Mouse (Mus musculus) E14TG2a.4 (cell line): ENCODE data around the gene Igfbp6.

Experiments used
- H3K27me3 ChIP-seq: 2 replicates; pipeline ENCODE4 v1.6.1; 2014; ENCODE audit warnings: low read length, control low read depth; ENCODE audit not compliant: insufficient read depth
- H3K36me3 ChIP-seq: 2 replicates; pipeline ENCODE4 v1.6.1; 2014; ENCODE audit warnings: low read length, control low read depth; ENCODE audit not compliant: insufficient read depth
- H3K4me1 ChIP-seq: replicated peaks from 2 replicates; pipeline ENCODE4 v1.6.1; 2014; ENCODE audit warnings: low read depth, low read length, control low read depth
- H3K4me3 ChIP-seq: replicated peaks from 2 replicates; pipeline ENCODE4 v1.5.1; 2014; ENCODE audit warnings: mild to moderate bottlenecking, low read length
- H3K9me3 ChIP-seq: 2 replicates; pipeline ENCODE4 v1.6.1; 2014; ENCODE audit warnings: low read length, control low read depth
- CTCF ChIP-seq: conservative IDR thresholded peaks from 2 replicates; pipeline ENCODE4 v1.5.1; 2014; ENCODE audit warnings: low read length
- NANOG ChIP-seq: IDR thresholded peaks from 2 replicates; pipeline ENCODE4 v1.6.1; 2014; ENCODE audit warnings: borderline replicate concordance, low read length, mixed read lengths
- POU5F1 ChIP-seq: IDR thresholded peaks from 2 replicates; pipeline ENCODE4 v1.6.1; 2014; ENCODE audit warnings: low read length, borderline replicate concordance

Gene Igfbp6

GRCm38 (mm10) chr15:102119831-102120170 lies 24.4 kb upstream of the Igfbp6 start:
- Histone ChIP-seq H3K9me3 (no peaks in the 10 kb centered on the region), H3K36me3 (peaks cover 89% of the 10 kb centered on the region), H3K4me3 (no peak overlapping the region), H3K4me1 (peaks cover 34% of the 10 kb centered on the region), H3K27me3 (no peaks in the 10 kb centered on the region)
- TF ChIP-seq CTCF (no peak), POU5F1 (no peak), NANOG (no peak)

GRCm38 (mm10) chr15:102120530-102120929 lies 23.6 kb upstream of the Igfbp6 start:
- TF ChIP-seq POU5F1 (no peak), NANOG (no peak), CTCF (no peak)
- Histone ChIP-seq H3K27me3 (no peaks in the 10 kb centered on the region), H3K4me1 (peaks cover 30% of the 10 kb centered on the region), H3K36me3 (peaks cover 91% of the 10 kb centered on the region), H3K9me3 (no peaks in the 10 kb centered on the region), H3K4me3 (no peak overlapping the region)

- TF ChIP-seq CTCF (no peak), NANOG (no peak), POU5F1 (no peak)
- H3K4me3 ChIP-seq = no peak overlapping the region
- H3K36me3 ChIP-seq = peaks cover 88% of the 10 kb centered on the region
- no peaks in the 10 kb centered on the region for H3K27me3 ChIP-seq
- no peaks in the 10 kb centered on the region for H3K4me1 ChIP-seq
- H3K9me3 ChIP-seq = no peaks in the 10 kb centered on the region
Measured at GRCm38 (mm10) chr15:102126303-102126702, 17.9 kb upstream of the Igfbp6 start.

- peaks cover 51% of the 10 kb centered on the region for H3K36me3 ChIP-seq
Measured at GRCm38 (mm10) chr15:102133314-102133713, 10.8 kb upstream of the Igfbp6 start.

GRCm38 (mm10) chr15:102134709-102135108 lies 9.5 kb upstream of the Igfbp6 start:
- Histone ChIP-seq H3K27me3 (peaks cover 11% of the 10 kb centered on the region), H3K4me1 (peaks cover 34% of the 10 kb centered on the region), H3K36me3 (peaks cover 37% of the 10 kb centered on the region), H3K9me3 (no peaks in the 10 kb centered on the region), H3K4me3 (peak overlapping the region; percentile 93; the same call in 1 of the 2 replicates)
- TF ChIP-seq CTCF (no peak), POU5F1 (no peak), NANOG (no peak)

More at GRCm38 (mm10) chr15:102133314-102133713, 10.8 kb upstream of the Igfbp6 start:
- TF ChIP-seq CTCF (no peak), POU5F1 (no peak), NANOG (no peak)
- H3K27me3 ChIP-seq = peaks cover 2% of the 10 kb centered on the region; the same call in 1 of the 2 replicates
- no peaks in the 10 kb centered on the region for H3K9me3 ChIP-seq
- H3K4me1 ChIP-seq = peaks cover 34% of the 10 kb centered on the region
- no peak overlapping the region for H3K4me3 ChIP-seq

GRCm38 (mm10) chr15:102135522-102136128 lies 8.5 kb upstream of the Igfbp6 start:
- H3K4me3 ChIP-seq = peak overlapping the region; percentile 93
- H3K9me3 ChIP-seq = no peaks in the 10 kb centered on the region
- TF ChIP-seq NANOG (no peak), POU5F1 (no peak), CTCF (no peak)
- peaks cover 11% of the 10 kb centered on the region for H3K27me3 ChIP-seq
- H3K4me1 ChIP-seq = peaks cover 34% of the 10 kb centered on the region
- H3K36me3 ChIP-seq = peaks cover 28% of the 10 kb centered on the region

GRCm38 (mm10) chr15:102136129-102136758 lies 7.9 kb upstream of the Igfbp6 start, which contains the start of gene Spryd3:
Gene Spryd3, minus strand, starts transcription at chr15:102136234.
- TF ChIP-seq NANOG (no peak), CTCF (no peak), POU5F1 (no peak)
- peaks cover 22% of the 10 kb centered on the region for H3K36me3 ChIP-seq

GRCm38 (mm10) chr15:102141120-102141519 lies 3.0 kb upstream of the Igfbp6 start:
- no peaks in the 10 kb centered on the region for H3K9me3 ChIP-seq
- H3K4me3 ChIP-seq = no peak overlapping the region
- H3K4me1 ChIP-seq = peaks cover 37% of the 10 kb centered on the region
- peaks cover 59% of the 10 kb centered on the region for H3K27me3 ChIP-seq
- no peaks in the 10 kb centered on the region for H3K36me3 ChIP-seq
- TF ChIP-seq NANOG (no peak), CTCF (no peak), POU5F1 (no peak)

More at GRCm38 (mm10) chr15:102136129-102136758, 7.9 kb upstream of the Igfbp6 start, which contains the start of gene Spryd3:
- H3K27me3 ChIP-seq = peaks cover 12% of the 10 kb centered on the region
- H3K4me3 ChIP-seq = peak within 1 kb of the TSS; percentile 93
- peaks cover 34% of the 10 kb centered on the region for H3K4me1 ChIP-seq
- H3K9me3 ChIP-seq = no peaks in the 10 kb centered on the region
